Mouse (Mus musculus) small intestine, adult 2 months (tissue): ENCODE measurements around the gene Uqcc2.

ENCODE experiments used
- CTCF ChIP-seq: fragments of 200-500 bp; IDR thresholded peaks from 2 replicates; pipeline ENCODE4 v1.5.1; 2012; ENCODE audit warnings: low read depth, mild to moderate bottlenecking, control low read depth, inconsistent platforms, low read length, moderate library complexity, mixed read lengths; ENCODE audit not compliant: insufficient replicate concordance, insufficient read length; ENCODE audit errors: extremely low read depth
- POLR2A ChIP-seq: fragments of 200-500 bp; IDR thresholded peaks from 2 replicates; pipeline ENCODE4 v1.6.1; 2012; ENCODE audit warnings: low read depth, mild to moderate bottlenecking, control low read depth, inconsistent platforms, low read length, moderate library complexity

DNA sequence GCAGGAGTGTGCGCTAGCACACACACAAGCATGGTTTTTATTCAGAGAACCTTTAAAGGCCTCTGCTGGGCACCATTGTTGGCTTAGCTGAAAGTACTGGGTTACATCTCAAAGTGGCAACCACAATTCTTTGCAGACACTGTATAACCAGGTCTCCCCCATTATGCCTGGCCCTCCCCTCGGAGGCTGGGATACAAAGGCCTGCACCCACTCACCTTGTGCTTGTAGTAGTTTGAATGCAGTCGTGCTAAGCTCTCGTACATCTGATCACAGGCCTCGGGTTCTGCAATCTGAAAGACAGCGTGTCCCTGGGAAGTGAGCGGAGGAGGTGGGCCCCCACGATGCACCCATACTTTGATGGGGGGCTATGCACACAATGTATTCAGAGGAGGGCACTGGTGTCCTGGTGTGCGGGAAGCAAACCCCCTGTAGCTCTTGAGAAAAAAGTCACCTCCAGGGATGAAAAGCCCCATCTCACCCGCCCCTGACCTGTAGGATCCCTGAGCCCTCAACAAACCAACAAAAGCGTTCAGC is 8.0 kb downstream of the Uqcc2 start:
- TF ChIP-seq CTCF, result no peak
- no peak for TF ChIP-seq POLR2A
